Mouse (Mus musculus): Measurements from ENCODE around the gene Tmem100.
A peak's percentile ranks its signal among the peaks of the same experiment; 100 is the strongest.

Gene Tmem100

GRCm38 (mm10) chr11:90013657-90014056, 16.5 kb upstream of the Tmem100 start:
- no peak for DNase-seq (ENCODE audit: low read depth)

- peak; percentile 15 for DNase-seq (ENCODE audit: low read depth)
Observed at GRCm38 (mm10) chr11:90015281-90015680, 14.9 kb upstream of the Tmem100 start.

- DNase-seq (ENCODE audit: low read depth), result peak; percentile 57
Observed at GRCm38 (mm10) chr11:90019161-90019560, 11.0 kb upstream of the Tmem100 start.

- no peak for DNase-seq (ENCODE audit: low read depth)
Observed at GRCm38 (mm10) chr11:90025891-90026801, 4.0 kb upstream of the Tmem100 start.

- no peak for DNase-seq (ENCODE audit: low read depth)
Observed at GRCm38 (mm10) chr11:90026802-90027174, 3.4 kb upstream of the Tmem100 start.

GRCm38 (mm10) chr11:90027216-90027615, 2.9 kb upstream of the Tmem100 start:
- no peak for DNase-seq (ENCODE audit: low read depth)

GRCm38 (mm10) chr11:90028746-90029145, 1.4 kb upstream of the Tmem100 start:
- no peak for DNase-seq (ENCODE audit: low read depth)

- peak; percentile 79 for DNase-seq (ENCODE audit: low read depth)
Observed at GRCm38 (mm10) chr11:90029354-90029753, 794 bp upstream of the Tmem100 start.

GRCm38 (mm10) chr11:90030557-90030956, 409 bp downstream of the Tmem100 start:
- DNase-seq (ENCODE audit: low read depth), result peak; percentile 58

- DNase-seq (ENCODE audit: low read depth), result no peak
Observed at GRCm38 (mm10) chr11:90031076-90031475, 928 bp downstream of the Tmem100 start.

GRCm38 (mm10) chr11:90032807-90033206, 2.7 kb downstream of the Tmem100 start:
- DNase-seq (ENCODE audit: low read depth), result no peak

- DNase-seq (ENCODE audit: low read depth), result no peak
Observed at GRCm38 (mm10) chr11:90033442-90033841, 3.3 kb downstream of the Tmem100 start.

- DNase-seq (ENCODE audit: low read depth), result no peak
Observed at GRCm38 (mm10) chr11:90034646-90035045, 4.5 kb downstream of the Tmem100 start.

GRCm38 (mm10) chr11:90035532-90035931, 5.4 kb downstream of the Tmem100 start:
- DNase-seq (ENCODE audit: low read depth), result no peak

GRCm38 (mm10) chr11:90036416-90036815, 6.3 kb downstream of the Tmem100 start:
- peak; percentile 13 for DNase-seq (ENCODE audit: low read depth)

GRCm38 (mm10) chr11:90038022-90038421, 7.9 kb downstream of the Tmem100 start:
- peak; percentile 11 for DNase-seq (ENCODE audit: low read depth)

GRCm38 (mm10) chr11:90044459-90044858, 14.3 kb downstream of the Tmem100 start:
- DNase-seq (ENCODE audit: low read depth), result no peak

- no peak for DNase-seq (ENCODE audit: low read depth)
Observed at GRCm38 (mm10) chr11:90046211-90046610, 16.1 kb downstream of the Tmem100 start.

GRCm38 (mm10) chr11:90047271-90047670, 17.1 kb downstream of the Tmem100 start:
- no peak for DNase-seq (ENCODE audit: low read depth)

- DNase-seq (ENCODE audit: low read depth), result no peak
Observed at GRCm38 (mm10) chr11:90050016-90050415, 19.9 kb downstream of the Tmem100 start.

- no peak for DNase-seq (ENCODE audit: low read depth)
Observed at GRCm38 (mm10) chr11:90052785-90053184, 22.6 kb downstream of the Tmem100 start.

GRCm38 (mm10) chr11:90053820-90054219, 23.7 kb downstream of the Tmem100 start:
- no peak for DNase-seq (ENCODE audit: low read depth)

GRCm38 (mm10) chr11:90054401-90054800, 24.3 kb downstream of the Tmem100 start:
- no peak for DNase-seq (ENCODE audit: low read depth)

GRCm38 (mm10) chr11:90057070-90057469, 26.9 kb downstream of the Tmem100 start:
- no peak for DNase-seq (ENCODE audit: low read depth)

Data from 416B (cell line).